Mouse (Mus musculus) heart, adult 2 months (tissue): ENCODE results near the gene Xrcc2.

Experiments used
- CTCF ChIP-seq: fragments of 200-600 bp; IDR thresholded peaks from 2 replicates; pipeline ENCODE4 v1.8.1; 2022; ENCODE audit warnings: antibody characterized with exemption, mild to moderate bottlenecking, moderate library complexity
- EP300 ChIP-seq: fragments of 200-500 bp; IDR thresholded peaks from 2 replicates; pipeline ENCODE4 v1.6.1; 2011; ENCODE audit warnings: low read depth, low read length, control low read depth; ENCODE audit not compliant: insufficient read depth

- TF ChIP-seq CTCF (no peak), EP300 (no peak)
Measured at GRCm38 (mm10) chr5:25671696-25672520, 33.7 kb downstream of the Xrcc2 start.
